Mouse (Mus musculus) lung, postnatal 0 days (tissue): ENCODE results near the gene Tnfrsf13c. TPM values are rescaled to one million over a fixed set of nuclear protein-coding genes. Genes with fewer than 3 reads are reported as not detected.

Source experiments
- ATAC-seq: fragments of 200-750 bp; cut with Nextera tagmentation; 2 replicates; pipeline ENCODE4 v1.8.0; 2017; ENCODE audit warnings: moderate library complexity
- DNase-seq: peaks from one replicate; pipeline ENCODE4 v3.0.0-alpha.2; 2016; ENCODE audit warnings: low spot score
- H3K27ac ChIP-seq: fragments of 300-500 bp; sonication (generic); 2 replicates; pipeline ENCODE4 v1.5.1; 2014; ENCODE audit warnings: antibody characterized with exemption, mild to moderate bottlenecking, low read length, mixed read lengths
- H3K27me3 ChIP-seq: fragments of 300-500 bp; sonication (generic); replicated peaks from 2 replicates; pipeline ENCODE4 v1.6.1; 2014; ENCODE audit warnings: low read length, mixed read lengths; ENCODE audit not compliant: insufficient read depth
- H3K36me3 ChIP-seq: fragments of 300-500 bp; sonication (generic); 2 replicates; pipeline ENCODE4 v1.6.1; 2014; ENCODE audit warnings: low read length, mixed read lengths; ENCODE audit not compliant: insufficient read depth
- H3K4me1 ChIP-seq: fragments of 300-500 bp; sonication (generic); 2 replicates; pipeline ENCODE4 v1.6.1; 2014; ENCODE audit warnings: antibody characterized with exemption, low read depth, low read length, mixed read lengths; ENCODE audit not compliant: insufficient read depth
- H3K4me2 ChIP-seq: fragments of 300-500 bp; sonication (generic); replicated peaks from 2 replicates; pipeline ENCODE4 v1.6.1; 2014; ENCODE audit warnings: low read depth, mild to moderate bottlenecking, low read length, moderate library complexity, mixed read lengths
- H3K4me3 ChIP-seq: fragments of 300-500 bp; sonication (generic); 2 replicates; pipeline ENCODE4 v1.5.1; 2014; ENCODE audit warnings: low read depth, low read length
- H3K9ac ChIP-seq: fragments of 300-500 bp; sonication (generic); replicated peaks from 2 replicates; pipeline ENCODE4 v1.6.1; 2014; ENCODE audit warnings: low read depth, mild to moderate bottlenecking
- H3K9me3 ChIP-seq: fragments of 300-500 bp; sonication (generic); 2 replicates; pipeline ENCODE4 v1.6.1; 2016; ENCODE audit warnings: low read length, mixed read lengths
- CTCF ChIP-seq: IDR thresholded peaks from 2 replicates; pipeline ENCODE4 v1.5.1; 2016; ENCODE audit warnings: antibody characterized with exemption, mild to moderate bottlenecking
- EP300 ChIP-seq: IDR thresholded peaks from 2 replicates; pipeline ENCODE4 v1.6.1; 2016; ENCODE audit warnings: antibody characterized with exemption, mild to moderate bottlenecking, control low read depth
- WGBS: fragments of 180-500 bp; shearing (Covaris S2); extraction: QIAGEN DNeasy Blood & Tissue Kit; methylation state at CpG from one replicate; pipeline ENCODE4 v1.1.7; 2014; 5-methylcytosine and 5-hydroxymethylcytosine counted together
- polyA plus RNA-seq: library from polyadenylated mRNA; unstranded; fragments of >200 nt; fragmentation: Nextera tagmentation; extraction: Ambion mirVana; gene quantifications from 2 replicates; pipeline ENCODE4 v1.2.1, GENCODE M21; 2015

The Tnfrsf13c gene
- polyA plus RNA-seq, 1 experiment from 2014 or later: 0.07 TPM

GRCm38 (mm10) chr15:82223251-82223650, 918 bp downstream of the Tnfrsf13c start:
- 0 out of 2 replicates have a peak, but pooled peaks cover 10% of the 10 kb centered on the region for H3K27me3 ChIP-seq
- H3K36me3 ChIP-seq: no peaks in the 10 kb centered on the region
- no peak overlapping the region for H3K4me2 ChIP-seq
- WGBS: 19% methylated on average over 6 of the region's 7 CpGs
- TF ChIP-seq EP300: no peak
- TF ChIP-seq CTCF: no peak
- H3K4me1 ChIP-seq: no peaks in the 10 kb centered on the region
- H3K4me3 ChIP-seq: no peak overlapping the region
- no peak overlapping the region for H3K9ac ChIP-seq
- H3K9me3 ChIP-seq: no peaks in the 10 kb centered on the region
- ATAC-seq: no peak
- H3K27ac ChIP-seq: no peak overlapping the region
- DNase-seq: no peak

GRCm38 (mm10) chr15:82221104-82221860, 2.9 kb downstream of the Tnfrsf13c start:
- whole genome bisulfite sequencing: 69% methylated on average over 14 of the region's 14 CpGs
- no peak overlapping the region for H3K4me2 ChIP-seq
- H3K27ac ChIP-seq: no peak overlapping the region
- H3K27me3 ChIP-seq: peaks cover 14% of the 10 kb centered on the region; the same call in 1 of the 2 replicates
- H3K36me3 ChIP-seq: no peaks in the 10 kb centered on the region
- no peak overlapping the region for H3K9ac ChIP-seq
- no peaks in the 10 kb centered on the region for H3K4me1 ChIP-seq
- no peak overlapping the region for H3K4me3 ChIP-seq
- no peak for ATAC-seq
- no peak for DNase-seq
- TF ChIP-seq EP300 (no peak), CTCF (no peak)
- no peaks in the 10 kb centered on the region for H3K9me3 ChIP-seq

GRCm38 (mm10) chr15:82220003-82220675, 4.0 kb downstream of the Tnfrsf13c start:
- Histone ChIP-seq H3K4me1 (no peaks in the 10 kb centered on the region), H3K4me3 (no peak overlapping the region), H3K27ac (no peak overlapping the region), H3K9me3 (no peaks in the 10 kb centered on the region), H3K4me2 (no peak overlapping the region), H3K27me3 (peaks cover 26% of the 10 kb centered on the region; the same call in 1 of the 2 replicates), H3K9ac (no peak overlapping the region), H3K36me3 (no peaks in the 10 kb centered on the region)
- 75% methylated on average over 11 of the region's 12 CpGs for WGBS
- DNase-seq (no peak), ATAC-seq (no peak)
- TF ChIP-seq CTCF: no peak
- no peak for TF ChIP-seq EP300

- ATAC-seq (no peak), DNase-seq (no peak)
- H3K9ac ChIP-seq: no peak overlapping the region
- H3K9me3 ChIP-seq: no peaks in the 10 kb centered on the region
- H3K4me2 ChIP-seq: no peak overlapping the region
- no peak overlapping the region for H3K27ac ChIP-seq
- no peaks in the 10 kb centered on the region for H3K4me1 ChIP-seq
- H3K4me3 ChIP-seq: no peak overlapping the region
- H3K27me3 ChIP-seq: peaks cover 21% of the 10 kb centered on the region; the same call in 1 of the 2 replicates
- H3K36me3 ChIP-seq: no peaks in the 10 kb centered on the region
- WGBS: 64% methylated on average over 26 of the region's 26 CpGs
- TF ChIP-seq EP300: no peak
- no peak for TF ChIP-seq CTCF
Measured at GRCm38 (mm10) chr15:82218778-82219666, 5.1 kb downstream of the Tnfrsf13c start.

GRCm38 (mm10) chr15:82217980-82218379, 6.2 kb downstream of the Tnfrsf13c start:
- no peak overlapping the region for H3K27ac ChIP-seq
- no peak for ATAC-seq
- no peak overlapping the region for H3K9ac ChIP-seq
- H3K4me1 ChIP-seq: no peaks in the 10 kb centered on the region
- WGBS: 36% methylated on average over 9 of the region's 9 CpGs
- no peak for TF ChIP-seq EP300
- TF ChIP-seq CTCF: no peak
- no peak overlapping the region for H3K4me2 ChIP-seq
- H3K27me3 ChIP-seq: peaks cover 29% of the 10 kb centered on the region
- no peaks in the 10 kb centered on the region for H3K9me3 ChIP-seq
- no peaks in the 10 kb centered on the region for H3K36me3 ChIP-seq
- no peak overlapping the region for H3K4me3 ChIP-seq
- DNase-seq: no peak

GRCm38 (mm10) chr15:82217039-82217438, 7.1 kb downstream of the Tnfrsf13c start:
- Histone ChIP-seq H3K9ac (no peak overlapping the region), H3K4me1 (no peaks in the 10 kb centered on the region), H3K9me3 (no peaks in the 10 kb centered on the region), H3K36me3 (no peaks in the 10 kb centered on the region), H3K4me3 (no peak overlapping the region), H3K27me3 (peaks cover 39% of the 10 kb centered on the region), H3K4me2 (no peak overlapping the region), H3K27ac (no peak overlapping the region)
- ATAC-seq (no peak), DNase-seq (no peak)
- TF ChIP-seq CTCF (no peak), EP300 (no peak)
- WGBS: 28% methylated on average over 7 of the region's 7 CpGs
